Mouse (Mus musculus) layer of hippocampus, postnatal 36 days (tissue): Measurements from ENCODE around the gene Bckdhb. TPM values are rescaled to one million over a fixed set of nuclear protein-coding genes. Genes with fewer than 3 reads are reported as not detected.
"Not testable (repeated sequence)": the region's sequence is repeated elsewhere in the genome, so short reads cannot be mapped to it uniquely, and the experiment has no call there.

Experiments used
- DNase-seq, 2 experiments: peaks; one replicate each; pipeline ENCODE4 v3.0.0; 2022
- total RNA-seq, 2 experiments: library from RNA; stranded (reverse); gene quantifications; 2 replicates each; pipeline ENCODE4 v1.2.3; 2021

The Bckdhb gene
- total RNA-seq, 2 experiments from 2014 or later = 42.1 to 42.4 TPM

DNA sequence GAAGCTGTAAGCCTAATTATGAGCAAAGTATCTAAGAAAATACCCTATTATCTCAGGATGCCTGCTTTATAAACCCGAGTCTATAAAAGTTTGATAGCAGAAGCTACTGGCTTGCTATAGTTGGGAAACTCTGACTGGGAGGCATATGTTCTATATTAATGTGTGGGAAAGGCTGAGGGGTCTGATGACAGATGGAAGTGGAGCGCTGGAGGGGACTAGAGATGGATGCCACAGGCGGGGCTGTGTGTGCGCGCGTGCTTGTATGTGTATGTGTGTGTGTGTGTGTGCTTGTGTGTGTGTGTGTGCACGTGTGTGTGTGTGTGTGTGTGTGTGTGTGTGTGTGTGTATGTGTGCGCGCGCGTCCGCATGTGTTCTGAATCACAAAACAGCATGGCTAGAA is 121.4 kb downstream of the Bckdhb start:
- DNase-seq = no peak

DNA sequence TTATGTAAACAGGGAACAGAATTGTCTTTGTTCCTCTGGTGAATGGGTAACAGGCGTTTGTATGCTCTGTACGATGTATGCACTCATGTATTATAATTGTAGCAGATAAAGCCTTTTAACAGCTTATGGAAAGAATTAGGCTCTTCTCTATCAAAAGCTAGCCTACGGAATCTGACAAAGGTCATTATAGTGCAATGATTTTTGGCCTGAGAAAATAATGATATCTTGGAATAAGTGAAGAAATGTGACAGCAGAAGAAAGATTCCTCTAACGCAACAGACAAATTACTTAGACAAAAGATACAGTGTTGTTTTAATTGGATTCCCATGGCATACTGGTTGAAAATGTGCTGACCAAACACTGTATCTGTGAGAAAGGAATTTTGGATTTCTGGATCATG is 122.0 kb downstream of the Bckdhb start:
- DNase-seq = no peak

DNA sequence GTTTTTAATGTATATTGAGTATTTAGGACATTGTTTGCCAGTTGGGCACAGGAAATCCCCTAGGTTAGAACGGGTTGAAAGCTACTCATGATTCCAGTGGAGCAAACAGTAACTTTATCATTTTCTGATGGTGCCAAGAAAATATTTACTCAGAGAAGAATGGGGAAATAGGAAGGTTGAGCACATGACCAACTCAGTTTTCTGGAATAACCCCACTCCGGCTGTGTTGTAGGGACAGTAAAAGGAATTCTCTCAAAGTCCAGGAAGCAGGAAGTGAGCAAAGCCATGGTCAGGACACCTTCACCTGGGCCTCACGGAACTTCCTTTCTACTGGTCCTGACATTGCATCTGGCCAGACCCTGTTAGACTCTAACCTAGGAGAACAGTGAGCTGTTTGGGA is 122.5 kb downstream of the Bckdhb start:
- no peak for DNase-seq

DNA sequence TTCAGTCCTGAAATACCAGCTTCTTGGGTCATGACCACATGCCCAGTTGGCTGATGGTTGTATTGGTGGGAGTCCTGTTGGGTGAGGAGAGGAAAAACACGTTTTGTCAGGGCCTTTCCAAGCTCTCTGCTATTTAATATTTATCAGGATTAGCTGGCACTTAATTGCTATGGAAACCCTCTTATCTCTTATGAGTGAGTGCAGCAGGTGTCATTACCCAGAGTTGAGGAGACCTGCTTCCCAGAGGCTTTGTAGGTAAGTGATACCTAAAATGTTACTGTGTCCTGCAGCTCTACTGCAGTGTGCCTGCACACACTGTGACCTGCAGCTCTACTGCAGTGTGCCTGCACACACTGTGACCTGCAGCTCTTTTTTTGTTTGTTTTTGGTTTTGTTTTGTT is 124.2 kb downstream of the Bckdhb start:
- no peak for DNase-seq

DNA sequence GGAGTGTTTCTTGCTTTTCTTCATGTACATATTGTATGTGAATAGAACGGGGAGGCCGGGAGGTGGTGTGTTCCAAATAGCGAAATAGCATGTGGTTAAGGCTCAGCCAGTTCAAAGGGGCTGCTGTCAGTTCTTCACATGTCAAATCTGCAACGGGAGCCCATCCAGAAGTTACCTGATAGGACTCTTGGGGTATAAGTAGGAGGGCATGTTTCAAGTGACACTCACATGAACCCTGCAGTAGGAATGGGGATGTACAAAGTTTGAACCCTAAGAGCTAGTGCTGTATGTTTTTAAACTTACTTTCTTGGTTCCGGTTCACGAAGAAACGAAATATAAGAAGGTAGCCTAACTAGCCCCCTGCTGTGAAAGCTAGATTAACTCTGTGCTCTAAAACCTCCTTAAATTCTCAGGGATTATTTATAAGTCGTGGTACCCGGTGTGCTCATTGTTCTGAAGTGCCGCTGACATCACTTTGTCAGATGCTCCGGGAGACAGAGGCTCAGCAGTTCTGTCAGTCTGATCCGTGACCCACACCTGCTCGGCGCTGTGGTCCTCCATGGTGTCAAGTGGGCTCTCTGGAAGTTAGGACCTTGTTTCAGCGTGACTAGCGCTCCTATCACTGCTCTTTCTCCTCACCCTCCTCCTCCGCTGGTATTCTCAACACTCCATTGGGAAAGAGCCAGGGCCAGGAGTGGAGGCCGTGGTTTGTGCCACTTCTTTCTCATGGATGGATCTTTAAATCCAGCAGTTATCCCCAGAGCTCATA is 126.1 kb downstream of the Bckdhb start:
- DNase-seq = no peak

DNA sequence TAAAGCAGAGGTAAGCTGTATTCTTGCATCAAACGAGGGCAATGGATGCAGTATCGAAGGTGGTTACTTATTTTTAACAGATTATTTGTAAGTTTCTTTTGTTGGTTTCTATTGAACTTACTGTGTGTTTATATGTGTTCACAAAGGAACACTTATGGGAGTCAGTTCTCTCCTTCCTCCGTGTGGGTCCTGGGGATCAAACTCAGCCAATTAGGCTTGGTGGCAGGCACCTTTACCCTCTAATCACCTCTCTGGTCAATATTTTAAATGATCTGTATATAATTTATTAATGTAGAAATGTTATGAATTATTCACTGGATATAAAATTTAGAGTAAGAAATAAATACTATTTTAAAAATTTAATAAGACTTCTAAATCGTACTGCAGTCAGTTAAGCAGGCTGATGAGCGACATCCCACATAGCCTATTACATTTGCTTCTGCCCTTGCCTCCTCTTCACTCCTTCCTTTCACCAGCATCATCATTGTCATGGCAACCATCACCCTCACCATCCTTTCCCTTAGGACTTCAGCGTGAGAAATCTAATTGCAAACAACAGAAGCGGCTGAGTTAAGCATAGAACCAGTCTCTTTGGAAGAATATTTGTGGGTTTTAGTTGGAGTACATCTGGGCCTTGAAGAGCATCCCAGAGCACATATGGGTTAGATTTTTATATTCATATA is 130.3 kb downstream of the Bckdhb start:
- no peak for DNase-seq

DNA sequence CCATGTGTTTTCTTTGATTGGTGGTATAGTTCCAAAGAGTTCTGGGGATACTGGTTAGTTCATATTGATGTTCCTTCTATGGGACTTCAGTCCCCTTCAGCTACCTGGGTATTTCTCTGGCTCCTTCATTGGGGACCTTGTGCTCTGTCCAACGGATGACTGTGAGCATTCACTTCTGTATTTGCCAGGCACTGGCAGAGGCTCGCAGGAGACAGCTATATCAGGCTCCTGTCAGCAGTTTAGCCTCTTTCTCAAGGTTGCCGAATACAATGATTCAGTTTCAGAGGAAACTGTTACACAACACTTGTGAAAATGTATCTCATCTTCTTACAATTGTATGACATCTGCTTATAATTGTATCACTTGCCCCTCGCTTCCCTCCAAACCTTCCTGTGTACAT is 135.8 kb downstream of the Bckdhb start:
- not testable (repeated sequence) for DNase-seq

DNA sequence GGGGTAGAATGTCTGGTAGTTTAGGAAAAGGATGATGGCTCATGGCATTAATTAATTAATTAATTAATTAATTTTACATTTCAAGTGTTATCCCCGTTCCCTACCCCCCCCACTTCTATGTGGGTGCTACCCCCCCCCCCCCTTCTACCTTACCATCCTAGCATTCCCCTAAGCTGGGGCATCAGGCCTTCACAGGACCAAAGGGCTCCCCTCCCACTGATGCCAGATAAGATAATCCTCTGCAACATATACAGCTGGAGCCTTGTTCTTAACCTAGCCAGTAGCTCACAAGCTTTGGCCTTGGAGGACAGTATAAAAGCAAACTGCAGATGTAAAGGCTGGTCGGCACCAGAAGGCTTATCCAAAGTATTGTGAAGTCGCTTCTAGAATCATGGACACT is 138.7 kb downstream of the Bckdhb start:
- DNase-seq = no peak

DNA sequence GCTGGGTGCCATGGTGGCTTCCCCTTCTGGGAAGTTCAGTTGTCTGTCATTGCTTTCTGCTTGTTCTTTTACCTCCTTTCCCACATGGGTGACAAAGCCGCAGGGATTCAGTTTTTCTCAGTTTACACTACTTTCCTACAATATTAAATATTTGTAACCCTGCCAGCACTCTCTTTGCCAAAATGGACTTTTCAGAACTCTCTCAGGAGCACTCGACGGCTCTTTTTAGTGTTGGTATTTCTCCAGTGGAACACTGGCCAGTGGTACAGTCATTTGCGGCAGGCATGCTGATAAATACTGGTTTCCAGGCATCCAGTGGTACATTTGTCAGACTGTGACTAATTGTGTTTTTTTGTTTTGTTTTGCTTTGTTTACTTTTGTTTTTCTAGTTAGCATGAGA is 139.2 kb downstream of the Bckdhb start:
- no peak for DNase-seq

DNA sequence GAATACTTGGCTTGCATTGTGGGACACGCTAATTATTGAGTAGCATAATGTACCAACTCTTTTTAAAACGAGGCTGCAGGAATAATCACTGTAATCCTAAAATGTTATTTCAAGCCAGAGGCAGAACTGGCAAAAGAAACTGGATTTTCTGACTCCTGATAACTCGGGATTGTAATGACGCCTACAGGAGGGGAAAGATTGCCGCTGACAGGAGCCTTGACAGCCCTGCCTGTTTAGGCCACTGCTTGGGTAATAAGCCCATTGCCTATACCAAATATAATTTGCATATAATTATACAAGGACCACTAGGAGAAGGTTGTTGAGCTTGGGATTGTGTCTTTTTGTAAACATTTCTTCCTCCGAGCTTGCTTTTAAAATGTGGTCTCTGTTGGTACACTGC is 145.3 kb downstream of the Bckdhb start:
- DNase-seq = no peak

DNA sequence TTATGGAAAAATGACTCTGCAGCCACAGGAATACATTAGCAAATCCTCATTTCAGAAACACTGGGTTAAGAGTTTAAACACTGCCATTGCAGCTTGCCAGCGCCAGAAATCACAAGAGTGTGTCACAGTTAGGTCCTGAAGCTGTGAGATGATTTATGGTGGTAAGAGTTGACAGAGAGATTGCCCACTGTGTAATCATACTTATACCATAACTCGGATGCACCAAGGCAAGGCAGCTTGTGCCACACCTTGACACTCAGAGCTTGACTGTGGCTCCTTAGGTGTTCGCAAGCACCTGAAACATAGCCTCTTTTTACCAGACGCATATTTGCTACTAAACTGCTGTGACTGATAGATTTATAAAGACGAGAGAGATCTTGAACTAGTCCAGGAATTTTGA is 145.8 kb downstream of the Bckdhb start:
- no peak for DNase-seq

DNA sequence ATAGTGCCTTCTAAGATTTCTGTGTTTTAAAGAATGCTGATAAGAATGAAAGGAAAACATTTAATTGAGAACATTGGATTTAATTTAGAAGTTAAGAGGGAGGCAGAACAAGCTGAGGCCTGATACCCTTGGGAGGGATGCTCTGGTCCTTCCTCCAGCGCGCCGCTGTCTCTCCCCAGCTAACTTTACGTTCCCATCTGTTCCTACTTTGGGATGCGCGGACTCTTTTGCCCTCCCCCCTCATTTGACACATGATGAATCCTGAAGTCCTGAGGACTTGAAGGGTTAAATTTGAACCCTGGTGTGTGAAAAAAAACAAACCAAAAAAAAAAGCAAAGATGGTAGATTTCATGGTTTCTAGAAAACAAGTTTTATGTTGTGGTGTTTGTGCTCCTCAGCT is 147.6 kb downstream of the Bckdhb start:
- DNase-seq = no peak

DNA sequence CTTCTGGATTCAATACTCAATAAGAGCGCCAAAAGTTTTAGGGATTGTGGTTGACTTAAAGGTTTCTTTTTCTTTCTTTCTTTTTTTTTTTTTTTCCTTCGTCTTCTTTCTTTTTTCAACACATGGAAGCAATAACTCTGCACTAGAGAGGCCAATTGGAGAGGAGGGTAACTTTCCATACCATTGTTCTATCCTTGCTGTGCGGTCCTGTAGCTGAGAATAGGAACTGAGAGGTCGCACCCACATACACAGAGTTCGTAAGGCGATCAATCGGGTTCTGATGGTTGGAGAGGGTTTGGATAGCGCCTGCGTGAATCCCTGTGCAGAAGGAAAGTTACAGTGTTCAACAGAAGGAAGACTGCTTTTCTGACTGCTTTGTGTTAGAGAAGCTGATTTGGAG is 148.3 kb downstream of the Bckdhb start:
- DNase-seq = no peak

DNA sequence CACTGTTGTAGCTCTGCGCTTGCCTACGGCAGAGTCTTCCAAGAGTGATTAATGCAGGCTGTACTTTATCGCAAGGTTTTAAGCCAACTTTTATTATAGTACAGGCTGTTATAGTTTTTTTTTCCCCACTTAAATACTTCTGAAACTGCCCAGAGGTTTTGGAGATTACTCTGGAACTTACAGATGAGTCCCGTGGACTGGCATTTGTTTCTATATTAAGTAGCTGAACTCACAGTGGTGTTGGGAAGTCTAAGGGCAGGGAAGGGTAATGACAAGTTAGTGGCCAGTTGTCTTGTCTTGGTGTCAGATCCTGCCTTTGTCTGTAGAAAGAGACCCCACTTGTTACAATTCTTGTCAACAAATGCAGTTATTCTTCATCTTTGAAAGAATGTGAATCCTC is 158.6 kb downstream of the Bckdhb start:
- DNase-seq = no peak

DNA sequence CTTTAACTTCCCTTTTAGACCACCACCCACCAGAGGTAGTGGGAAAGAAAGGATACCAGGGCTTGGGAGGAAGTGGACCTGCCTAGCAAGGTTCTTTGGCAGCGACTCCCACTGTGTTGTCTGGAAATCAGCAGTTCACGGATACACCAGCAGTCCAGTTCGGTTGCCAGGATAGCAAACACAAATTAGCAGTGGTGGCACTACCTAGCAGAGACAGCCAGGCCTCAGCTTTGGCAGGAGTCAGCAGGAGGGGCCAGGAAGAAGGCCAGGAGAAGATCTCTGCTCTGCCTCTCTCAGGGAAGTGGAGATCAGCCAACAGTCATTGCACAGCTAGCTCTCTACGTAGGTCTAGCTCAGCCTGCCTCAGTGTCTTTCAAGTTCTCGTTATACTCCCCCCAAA is 159.7 kb downstream of the Bckdhb start:
- no peak for DNase-seq

DNA sequence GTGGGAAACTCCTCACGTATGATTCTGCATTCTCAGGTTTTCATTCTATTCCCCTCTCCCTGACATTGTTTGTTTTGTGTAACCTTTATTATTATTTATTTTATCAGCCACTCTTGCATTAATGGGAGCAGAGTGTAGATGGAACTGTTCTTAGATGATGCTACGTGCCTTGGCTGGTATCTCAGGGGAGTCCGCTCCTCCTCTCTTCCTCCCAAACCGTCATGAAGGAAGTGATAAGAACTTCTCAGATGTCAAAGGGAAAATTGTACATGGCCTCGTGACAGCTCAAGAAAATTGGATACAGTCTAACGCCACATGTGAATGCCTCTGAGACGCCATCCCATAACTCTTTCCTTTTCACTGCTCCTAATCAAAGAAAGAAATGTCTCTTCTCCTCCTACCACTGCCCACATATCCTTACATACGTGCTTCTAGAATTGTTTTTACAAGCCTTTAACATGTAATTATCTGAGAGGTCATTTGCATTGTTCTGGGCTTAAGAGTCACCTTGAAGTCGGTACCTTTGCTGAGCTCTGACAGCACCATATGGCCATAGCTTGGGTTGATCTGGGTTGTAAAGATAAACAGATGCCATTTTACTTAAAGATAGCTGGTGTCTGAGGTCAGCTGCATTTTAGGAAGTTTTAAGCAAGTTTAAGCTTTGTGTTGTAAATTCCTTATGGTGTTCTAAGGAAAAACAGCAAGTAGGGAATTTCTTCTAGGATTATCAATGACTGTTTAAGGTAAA is 165.5 kb downstream of the Bckdhb start:
- DNase-seq = no peak

DNA sequence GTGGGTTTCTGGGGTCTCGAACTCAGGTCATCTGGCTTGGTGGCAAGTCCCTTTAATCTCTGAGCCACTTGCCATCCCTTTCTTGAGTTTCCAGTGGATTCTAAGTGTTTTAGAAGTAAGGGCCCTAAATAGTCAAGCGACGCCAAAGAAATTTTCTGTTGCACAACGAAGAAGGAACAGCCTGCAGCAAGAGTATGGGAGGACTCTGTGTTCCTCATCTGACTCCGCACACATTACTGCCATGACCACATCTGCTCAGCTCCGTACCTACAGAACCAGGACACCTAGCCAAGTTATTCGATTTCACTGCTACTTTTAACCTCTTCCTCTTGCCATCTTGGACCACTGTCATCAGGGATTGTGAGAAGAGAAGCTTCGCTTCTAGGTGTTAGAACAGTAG is 168.0 kb downstream of the Bckdhb start:
- DNase-seq = no peak

DNA sequence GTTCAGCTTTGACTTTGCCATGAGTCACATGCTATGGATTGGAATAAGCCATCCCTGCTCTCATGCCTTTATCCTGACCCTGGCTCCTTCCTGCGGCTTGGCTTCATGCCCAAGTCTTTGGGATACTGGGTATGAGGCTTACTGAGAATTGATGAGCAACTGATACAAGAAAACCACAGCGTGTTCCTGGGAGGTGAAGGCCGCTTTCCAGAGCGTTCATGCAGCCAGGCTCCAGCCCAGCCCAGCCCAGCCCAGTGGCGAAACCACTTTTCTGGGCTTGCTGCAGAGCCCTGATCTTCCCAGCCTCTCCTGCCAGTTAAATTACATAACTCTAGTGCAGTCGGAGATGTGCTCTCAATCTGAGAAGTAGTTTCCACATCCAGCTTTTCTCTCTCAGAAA is 169.2 kb downstream of the Bckdhb start:
- DNase-seq = no peak

DNA sequence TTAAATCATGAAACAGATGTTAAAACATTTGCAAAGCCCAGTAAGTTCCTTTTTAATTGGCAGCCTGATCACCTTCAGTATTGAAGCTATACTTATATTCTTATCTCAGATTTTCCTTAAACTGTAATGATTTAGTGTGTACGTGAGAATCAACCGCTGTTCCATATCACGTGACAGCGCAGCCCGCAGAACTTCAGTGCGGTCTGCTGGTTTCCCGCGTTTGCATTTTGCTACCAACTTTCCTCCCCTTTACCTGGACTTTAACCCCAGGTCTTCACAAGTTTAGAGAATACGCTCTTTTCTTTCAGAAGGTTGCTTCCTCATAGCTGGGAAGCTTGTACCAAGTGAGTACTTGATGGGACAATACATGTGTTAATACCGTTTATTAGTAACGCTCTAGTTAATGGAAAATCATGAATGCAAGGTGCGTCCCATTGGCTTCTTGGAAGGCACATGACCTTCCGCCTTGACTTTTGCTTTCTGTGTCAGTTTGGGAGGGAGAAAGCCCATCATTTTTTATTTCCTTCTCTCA is 171.6 kb downstream of the Bckdhb start:
- DNase-seq = no peak

DNA sequence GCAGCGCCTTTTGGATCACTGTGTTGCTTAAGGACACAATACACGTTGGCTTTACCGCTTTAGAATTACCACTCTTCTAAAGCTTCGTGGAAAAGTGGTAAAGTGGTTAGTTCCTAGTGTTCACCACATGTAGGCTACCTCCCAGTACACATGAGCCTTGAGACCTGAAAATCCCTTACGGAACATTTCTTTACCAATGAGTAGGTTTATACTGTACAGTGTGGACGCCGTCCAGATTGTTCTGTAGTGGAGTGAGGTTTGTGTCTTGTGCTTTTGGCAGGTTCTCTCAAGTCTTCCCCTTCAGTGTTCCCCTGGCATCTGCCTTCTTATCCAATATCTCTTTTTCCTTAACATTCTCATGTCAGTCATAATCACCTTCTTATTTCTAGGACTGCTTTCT is 178.4 kb downstream of the Bckdhb start:
- no peak for DNase-seq

DNA sequence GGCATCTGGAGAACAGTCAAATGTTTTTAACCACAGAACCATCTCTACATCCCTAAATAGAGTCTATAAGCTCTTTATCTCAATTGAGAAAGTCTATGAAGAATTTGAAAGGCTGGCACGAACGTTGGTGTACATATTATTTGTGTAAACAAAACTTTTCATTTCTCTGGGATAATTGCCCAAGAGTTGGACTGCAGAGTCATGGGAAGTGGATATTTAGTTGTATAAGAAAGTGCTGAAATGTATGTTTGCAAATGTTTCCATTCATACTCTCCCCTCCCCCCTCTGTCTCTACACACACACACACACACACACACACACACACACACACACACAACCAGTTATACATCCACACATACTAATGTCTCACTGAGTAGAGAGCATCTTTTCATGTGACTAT is 181.5 kb downstream of the Bckdhb start:
- no peak for DNase-seq

DNA sequence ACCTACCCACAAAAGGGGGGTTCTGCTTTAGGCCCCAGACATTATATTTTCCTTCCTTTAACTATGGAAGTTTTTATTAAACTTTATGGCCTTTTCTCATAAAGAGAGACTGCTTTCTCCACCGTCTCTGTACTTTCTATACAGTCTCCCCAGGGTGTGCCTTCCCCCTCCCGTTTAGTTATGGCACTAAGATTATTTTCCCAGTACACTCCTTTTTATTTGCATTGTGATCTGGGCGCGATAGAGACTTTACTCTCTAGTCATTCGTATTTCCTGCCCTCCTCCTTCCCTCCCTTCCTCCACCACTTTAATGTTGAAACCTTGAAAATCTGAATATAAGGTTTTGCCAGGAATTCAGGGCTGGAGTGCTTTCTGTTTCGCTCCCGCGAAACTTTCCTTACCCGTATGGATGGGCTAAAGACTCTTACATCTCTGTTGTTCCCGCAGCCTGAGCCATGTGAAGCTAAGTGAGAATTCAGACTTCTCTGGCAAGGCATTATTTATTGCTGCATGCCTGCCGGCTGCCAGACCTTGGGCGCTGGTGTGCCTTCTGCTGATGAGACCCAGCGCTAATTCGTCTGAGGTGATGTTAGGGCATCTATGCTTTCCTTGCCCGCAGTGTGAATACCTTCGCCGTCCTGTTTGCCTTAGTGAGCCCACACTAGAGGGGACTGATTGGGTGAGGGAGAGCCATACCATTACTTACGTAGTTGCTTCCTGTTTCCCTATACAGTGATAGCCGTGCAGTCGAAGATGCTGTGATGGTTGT is 182.3 kb downstream of the Bckdhb start:
- peak in 1 of 2 experiments; percentile 24 for DNase-seq

DNA sequence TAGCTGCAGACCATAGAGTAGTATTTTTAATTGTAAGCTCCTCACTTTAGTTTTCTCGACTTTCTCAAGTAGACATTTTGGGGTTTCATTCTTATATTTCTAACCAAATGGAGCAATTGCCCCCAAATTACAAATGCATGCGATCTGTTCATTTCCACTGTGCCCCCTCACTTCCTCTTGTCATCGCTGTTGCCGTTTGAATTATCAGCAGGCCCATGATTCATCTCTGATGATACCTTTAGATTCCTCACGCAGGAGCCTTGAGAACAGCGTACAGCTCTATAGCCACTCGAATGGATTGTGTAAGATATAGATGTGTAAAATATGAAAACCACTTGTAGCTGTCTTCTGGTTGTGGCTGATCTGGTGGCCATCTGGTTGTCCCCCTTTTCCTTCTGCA is 183.6 kb downstream of the Bckdhb start:
- DNase-seq = no peak
